Mouse (Mus musculus) olfactory bulb, adult 2 months (tissue): ENCODE measurements at regions not wholly inside any gene's neighbourhood (a gene's known extent, or its start where the extent isn't known, plus 50 kb on each side); places are given as distances from the start of the nearest gene placed in this dataset.

Experiments
- CTCF ChIP-seq: fragments of 200-500 bp; IDR thresholded peaks from 2 replicates; pipeline ENCODE4 v1.5.1; 2012; ENCODE audit warnings: low read depth, mild to moderate bottlenecking, low read length, moderate library complexity; ENCODE audit not compliant: insufficient read depth
- POLR2A ChIP-seq: fragments of 200-500 bp; IDR thresholded peaks from 2 replicates; pipeline ENCODE4 v1.6.1; 2012; ENCODE audit warnings: mild to moderate bottlenecking, low read depth, low read length, moderate library complexity; ENCODE audit not compliant: insufficient read depth

DNA sequence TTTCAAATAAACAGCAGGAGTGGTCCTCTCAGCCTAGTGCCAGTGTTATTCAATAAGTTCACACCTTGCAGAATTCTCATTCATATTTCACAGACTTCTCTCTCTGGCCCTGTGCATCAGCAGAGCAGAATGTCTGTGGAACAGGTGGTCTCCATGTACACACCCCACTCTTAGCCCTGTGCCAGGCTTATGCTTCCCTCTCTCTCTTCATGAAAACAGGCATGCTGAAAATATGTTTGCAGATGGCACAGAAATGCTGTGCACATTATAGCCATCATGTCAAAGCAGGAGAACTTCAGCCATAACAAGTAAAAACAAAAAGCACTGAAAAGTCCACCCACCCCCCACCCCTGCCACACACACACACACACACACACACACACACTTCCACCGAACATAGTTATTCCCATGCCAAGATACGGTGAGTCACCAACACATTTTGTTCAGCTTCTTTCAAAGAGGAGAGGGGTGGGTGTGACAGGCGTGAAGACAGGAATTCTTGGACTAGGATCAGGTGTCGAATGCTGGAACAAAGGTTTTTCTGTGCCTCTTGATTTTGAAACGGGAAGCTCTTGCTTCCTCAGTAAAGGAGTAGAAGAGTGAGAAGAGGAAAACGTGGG, 600.6 kb downstream of the Rwdd3 start:
- TF ChIP-seq POLR2A, result no peak
- no peak for TF ChIP-seq CTCF
